Mouse (Mus musculus) cortical plate, adult 2 months (tissue): Measurements from ENCODE around the gene Higd2a.

Experiments used
- CTCF ChIP-seq: fragments of 200-500 bp; IDR thresholded peaks from 2 replicates; pipeline ENCODE4 v1.5.1; 2011; ENCODE audit warnings: mild to moderate bottlenecking, control low read depth, low read length; ENCODE audit not compliant: insufficient read depth; ENCODE audit errors: extremely low read depth
- POLR2A ChIP-seq: fragments of 200-500 bp; IDR thresholded peaks from 2 replicates; pipeline ENCODE4 v1.6.1; 2011; ENCODE audit warnings: mild to moderate bottlenecking, low read length, control low read depth; ENCODE audit not compliant: insufficient read depth; ENCODE audit errors: extremely low read depth

DNA sequence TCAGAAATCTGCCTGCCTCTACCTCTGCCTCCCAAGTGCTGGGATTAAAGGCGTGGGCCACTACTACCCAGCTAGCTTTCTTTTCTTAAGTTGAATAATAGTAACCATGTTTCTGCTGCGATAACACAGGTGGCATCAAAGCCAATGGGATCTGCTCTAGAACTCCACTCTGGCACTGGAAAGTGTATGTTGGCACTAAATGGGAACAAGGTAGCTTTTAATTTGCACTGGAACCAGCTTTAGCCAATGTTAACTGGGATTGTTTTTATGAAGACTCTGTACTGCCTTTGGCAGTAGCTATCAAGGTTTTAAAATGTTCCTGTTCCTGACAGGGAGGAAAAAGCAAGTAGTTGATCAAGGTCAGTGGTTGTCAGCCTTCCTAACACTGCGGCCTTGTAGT, 45.0 kb downstream of the Higd2a start:
- TF ChIP-seq CTCF, result no peak
- no peak for TF ChIP-seq POLR2A
